Mouse (Mus musculus) kidney, postnatal 0 days (tissue): ENCODE measurements at regions not wholly inside any gene's neighbourhood (a gene's known extent, or its start where the extent isn't known, plus 50 kb on each side); places are given as distances from the start of the nearest gene placed in this dataset.

Source experiments
- ATAC-seq: fragments of 200-750 bp; cut with Nextera tagmentation; replicated peaks from 2 replicates; pipeline ENCODE4 v1.8.0; 2017; ENCODE audit warnings: low read depth, moderate number of reproducible peaks, moderate TSS enrichment, moderate library complexity; ENCODE audit not compliant: low FRiP score
- DNase-seq: peaks from one replicate; pipeline ENCODE4 v3.0.0-alpha.2; 2016; ENCODE audit warnings: low spot score
- H3K27ac ChIP-seq: fragments of 300-500 bp; sonication (generic); 2 replicates; pipeline ENCODE4 v1.5.1; 2014; ENCODE audit warnings: mild to moderate bottlenecking
- H3K27me3 ChIP-seq: fragments of 300-500 bp; sonication (generic); 2 replicates; pipeline ENCODE4 v1.6.1; 2014; ENCODE audit warnings: low read length, mixed read lengths; ENCODE audit not compliant: insufficient read depth
- H3K36me3 ChIP-seq: fragments of 300-500 bp; sonication (generic); 2 replicates; pipeline ENCODE4 v1.6.1; 2014; ENCODE audit warnings: low read length, mixed read lengths; ENCODE audit not compliant: insufficient read depth
- H3K4me1 ChIP-seq: fragments of 300-500 bp; sonication (generic); replicated peaks from 2 replicates; pipeline ENCODE4 v1.6.1; 2014; ENCODE audit warnings: antibody characterized with exemption, low read length, mixed read lengths; ENCODE audit not compliant: insufficient read depth
- H3K4me2 ChIP-seq: fragments of 300-500 bp; sonication (generic); 2 replicates; pipeline ENCODE4 v1.6.1; 2014; ENCODE audit warnings: mild to moderate bottlenecking, low read length, moderate library complexity, mixed read lengths
- H3K4me3 ChIP-seq: fragments of 300-500 bp; sonication (generic); replicated peaks from 2 replicates; pipeline ENCODE4 v1.5.1; 2014; ENCODE audit warnings: low read depth, low read length
- H3K9ac ChIP-seq: fragments of 300-500 bp; sonication (generic); 2 replicates; pipeline ENCODE4 v1.6.1; 2014; ENCODE audit warnings: low read depth, low read length
- H3K9me3 ChIP-seq: fragments of 300-500 bp; sonication (generic); replicated peaks from 2 replicates; pipeline ENCODE4 v1.6.1; 2016; ENCODE audit warnings: low read length, inconsistent platforms, mixed read lengths
- CTCF ChIP-seq: IDR thresholded peaks from 2 replicates; pipeline ENCODE4 v1.5.1; 2016; ENCODE audit warnings: antibody characterized with exemption, low read depth, mild to moderate bottlenecking, moderate library complexity
- WGBS: fragments of 180-500 bp; shearing (Covaris S2); extraction: QIAGEN DNeasy Blood & Tissue Kit; methylation state at CpG from one replicate; pipeline ENCODE4 v1.1.7; 2014; 5-methylcytosine and 5-hydroxymethylcytosine counted together

DNA sequence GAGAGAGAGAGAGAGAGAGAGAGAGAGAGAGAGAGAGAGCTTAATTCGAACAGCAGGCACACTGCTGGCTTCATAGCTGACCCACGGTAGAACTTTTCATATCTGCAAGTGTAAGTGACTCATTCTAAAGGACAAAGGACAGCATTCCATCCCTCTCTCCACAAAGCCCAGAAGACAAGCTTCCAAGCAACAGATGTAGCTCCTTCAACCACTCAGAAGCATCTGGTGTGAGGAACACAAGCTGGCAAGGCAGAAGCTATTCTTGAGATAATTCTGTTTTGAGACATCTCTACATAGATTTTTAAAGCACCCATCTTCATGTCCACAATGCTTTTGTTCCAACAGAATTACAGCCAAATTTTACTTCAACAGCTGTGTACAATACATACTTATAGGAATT, 294.2 kb upstream of the Gria1 start:
- H3K4me1 ChIP-seq = no peaks in the 10 kb centered on the region
- H3K9ac ChIP-seq = no peak overlapping the region
- WGBS = 86% methylated on average over 2 of the region's 2 CpGs
- no peaks in the 10 kb centered on the region for H3K27me3 ChIP-seq
- no peak overlapping the region for H3K27ac ChIP-seq
- H3K36me3 ChIP-seq = no peaks in the 10 kb centered on the region
- no peak for DNase-seq
- H3K4me3 ChIP-seq = no peak overlapping the region
- no peaks in the 10 kb centered on the region for H3K9me3 ChIP-seq
- TF ChIP-seq CTCF = no peak
- no peak for ATAC-seq
- H3K4me2 ChIP-seq = no peak overlapping the region

DNA sequence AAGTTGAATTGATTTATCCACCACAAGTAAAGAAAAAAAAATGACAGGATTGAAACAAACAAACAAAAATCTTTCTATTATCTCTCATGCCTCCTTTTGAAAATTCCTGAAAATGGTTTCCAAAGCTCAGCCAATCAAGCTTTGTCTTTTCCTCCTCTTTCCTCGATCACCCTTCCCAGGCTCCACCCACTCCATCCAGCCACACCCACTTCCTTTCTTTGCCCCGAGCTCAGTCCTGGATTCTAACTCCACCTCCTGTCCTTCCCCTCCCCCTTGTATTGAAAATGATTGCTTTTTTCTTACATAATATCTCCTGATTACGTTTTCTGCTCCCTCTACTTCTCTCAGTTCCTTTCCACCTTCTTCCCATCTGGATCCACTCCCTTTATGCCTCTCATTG, 286.0 kb upstream of the Gria1 start:
- DNase-seq (no peak), ATAC-seq (no peak)
- WGBS = 48% methylated on average over 3 of the region's 3 CpGs
- H3K4me1 ChIP-seq = no peaks in the 10 kb centered on the region
- no peak overlapping the region for H3K4me3 ChIP-seq
- no peak for TF ChIP-seq CTCF
- no peak overlapping the region for H3K27ac ChIP-seq
- H3K27me3 ChIP-seq = no peaks in the 10 kb centered on the region
- no peak overlapping the region for H3K9ac ChIP-seq
- H3K4me2 ChIP-seq = no peak overlapping the region
- no peaks in the 10 kb centered on the region for H3K9me3 ChIP-seq
- no peaks in the 10 kb centered on the region for H3K36me3 ChIP-seq

DNA sequence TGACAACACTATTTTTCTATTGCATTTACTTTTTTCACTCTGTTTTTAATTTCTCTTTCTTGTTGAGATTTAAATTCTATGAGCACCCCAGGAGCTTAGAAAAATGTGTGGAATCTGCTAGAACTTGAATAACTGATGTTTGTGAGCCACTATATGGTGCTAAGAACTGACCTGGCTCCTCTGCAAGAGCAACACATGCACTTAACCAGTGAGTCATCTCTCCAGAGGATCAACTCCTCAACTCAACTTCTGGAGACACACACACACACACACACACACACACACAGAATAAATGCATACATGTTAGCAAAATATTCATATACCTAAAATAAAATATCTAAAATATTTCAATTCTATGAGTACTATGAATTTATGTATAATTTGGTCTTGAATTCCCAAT, 285.0 kb upstream of the Gria1 start:
- H3K27me3 ChIP-seq = no peaks in the 10 kb centered on the region
- DNase-seq (no peak), ATAC-seq (no peak)
- H3K4me3 ChIP-seq = no peak overlapping the region
- TF ChIP-seq CTCF = no peak
- H3K36me3 ChIP-seq = no peaks in the 10 kb centered on the region
- H3K4me1 ChIP-seq = no peaks in the 10 kb centered on the region
- H3K9ac ChIP-seq = no peak overlapping the region
- no peaks in the 10 kb centered on the region for H3K9me3 ChIP-seq
- H3K27ac ChIP-seq = no peak overlapping the region
- H3K4me2 ChIP-seq = no peak overlapping the region

- Histone ChIP-seq H3K36me3 (no peaks in the 10 kb centered on the region), H3K9me3 (no peaks in the 10 kb centered on the region), H3K27me3 (no peaks in the 10 kb centered on the region), H3K4me2 (no peak overlapping the region), H3K4me1 (no peaks in the 10 kb centered on the region), H3K9ac (no peak overlapping the region), H3K4me3 (no peak overlapping the region), H3K27ac (no peak overlapping the region)
- TF ChIP-seq CTCF = no peak
- ATAC-seq = no peak
- DNase-seq = peak; percentile 4
- 49% methylated on average over 4 of the region's 4 CpGs for WGBS
These were observed 283.6 kb upstream of the Gria1 start for GRCm38 (mm10) chr11:56727556-56727955.

DNA sequence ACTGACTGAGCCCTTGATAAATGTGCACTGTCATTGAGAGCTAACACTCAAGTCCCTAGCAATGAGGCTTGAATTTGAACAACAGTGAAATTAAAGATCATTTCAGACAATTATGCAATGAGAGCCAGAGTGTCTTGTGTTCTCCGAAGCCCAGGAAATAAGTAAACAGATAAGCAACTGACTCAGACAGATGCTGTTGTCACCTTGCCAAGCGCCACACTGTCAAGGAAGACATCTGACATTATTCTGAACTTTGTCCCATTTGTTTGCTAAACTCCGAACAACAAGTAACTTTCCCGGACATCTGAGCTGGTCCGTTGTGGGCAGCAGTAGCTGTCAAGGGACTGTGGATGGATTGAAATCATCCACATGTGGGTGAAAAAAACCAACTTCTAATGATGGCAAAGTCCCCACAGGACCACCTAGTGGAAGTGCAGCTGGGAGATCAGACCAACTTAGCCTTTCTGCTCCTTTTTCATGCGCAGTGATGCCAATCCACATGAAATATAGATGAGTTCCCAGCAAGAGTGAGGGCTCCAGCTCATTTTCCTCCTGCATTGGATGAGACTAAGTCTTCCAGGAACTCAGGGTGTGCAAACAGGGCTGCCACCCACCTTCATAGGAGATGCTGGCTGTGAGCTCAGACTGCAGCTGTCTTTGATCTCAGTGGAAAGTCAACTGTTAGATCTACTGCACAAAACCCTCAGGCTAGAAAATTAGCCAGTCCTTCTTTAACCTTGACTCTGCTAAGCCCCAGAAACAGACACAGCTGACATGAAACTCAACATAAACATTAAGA, 282.8 kb upstream of the Gria1 start:
- DNase-seq (no peak), ATAC-seq (no peak)
- Histone ChIP-seq H3K27ac (no peak overlapping the region), H3K27me3 (no peaks in the 10 kb centered on the region), H3K4me2 (no peak overlapping the region), H3K4me1 (no peaks in the 10 kb centered on the region), H3K9ac (no peak overlapping the region), H3K4me3 (no peak overlapping the region), H3K9me3 (no peaks in the 10 kb centered on the region), H3K36me3 (no peaks in the 10 kb centered on the region)
- TF ChIP-seq CTCF = no peak
- WGBS = 61% methylated on average over 6 of the region's 6 CpGs

- no peaks in the 10 kb centered on the region for H3K9me3 ChIP-seq
- DNase-seq = no peak
- no peak overlapping the region for H3K4me2 ChIP-seq
- no peaks in the 10 kb centered on the region for H3K27me3 ChIP-seq
- WGBS = 72% methylated on average over 2 of the region's 2 CpGs
- no peaks in the 10 kb centered on the region for H3K4me1 ChIP-seq
- H3K9ac ChIP-seq = no peak overlapping the region
- no peaks in the 10 kb centered on the region for H3K36me3 ChIP-seq
- H3K4me3 ChIP-seq = no peak overlapping the region
- no peak for ATAC-seq
- TF ChIP-seq CTCF = no peak
- no peak overlapping the region for H3K27ac ChIP-seq
These were observed 269.3 kb upstream of the Gria1 start for GRCm38 (mm10) chr11:56741857-56742256.

DNA sequence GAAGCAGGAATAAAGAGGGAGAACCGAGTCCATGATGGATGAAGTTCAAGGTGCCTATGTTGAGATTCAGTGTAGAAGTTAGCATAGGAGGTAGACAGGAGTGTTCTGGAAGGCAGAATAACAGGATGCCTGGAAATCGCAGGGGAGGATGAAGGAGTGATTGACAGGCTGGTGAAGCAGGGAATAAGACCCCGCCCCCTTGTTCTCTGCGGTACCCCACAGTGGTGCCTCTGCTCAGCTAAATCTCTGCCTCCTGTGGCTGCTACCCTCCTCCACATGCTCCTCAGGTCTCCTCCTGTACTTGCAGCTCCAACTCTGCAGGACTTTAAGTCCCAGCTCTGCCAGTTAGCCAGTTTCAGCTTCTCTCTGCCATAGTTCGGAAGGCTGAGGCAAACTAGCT, 261.2 kb upstream of the Gria1 start:
- TF ChIP-seq CTCF = no peak
- no peak overlapping the region for H3K4me2 ChIP-seq
- H3K9ac ChIP-seq = no peak overlapping the region
- no peak for ATAC-seq
- no peaks in the 10 kb centered on the region for H3K4me1 ChIP-seq
- WGBS = 35% methylated on average over 5 of the region's 5 CpGs
- no peaks in the 10 kb centered on the region for H3K27me3 ChIP-seq
- no peak overlapping the region for H3K27ac ChIP-seq
- no peak overlapping the region for H3K4me3 ChIP-seq
- DNase-seq = no peak
- no peaks in the 10 kb centered on the region for H3K9me3 ChIP-seq
- no peaks in the 10 kb centered on the region for H3K36me3 ChIP-seq
